Mouse (Mus musculus): ENCODE results near the gene Stxbp4.

DNA sequence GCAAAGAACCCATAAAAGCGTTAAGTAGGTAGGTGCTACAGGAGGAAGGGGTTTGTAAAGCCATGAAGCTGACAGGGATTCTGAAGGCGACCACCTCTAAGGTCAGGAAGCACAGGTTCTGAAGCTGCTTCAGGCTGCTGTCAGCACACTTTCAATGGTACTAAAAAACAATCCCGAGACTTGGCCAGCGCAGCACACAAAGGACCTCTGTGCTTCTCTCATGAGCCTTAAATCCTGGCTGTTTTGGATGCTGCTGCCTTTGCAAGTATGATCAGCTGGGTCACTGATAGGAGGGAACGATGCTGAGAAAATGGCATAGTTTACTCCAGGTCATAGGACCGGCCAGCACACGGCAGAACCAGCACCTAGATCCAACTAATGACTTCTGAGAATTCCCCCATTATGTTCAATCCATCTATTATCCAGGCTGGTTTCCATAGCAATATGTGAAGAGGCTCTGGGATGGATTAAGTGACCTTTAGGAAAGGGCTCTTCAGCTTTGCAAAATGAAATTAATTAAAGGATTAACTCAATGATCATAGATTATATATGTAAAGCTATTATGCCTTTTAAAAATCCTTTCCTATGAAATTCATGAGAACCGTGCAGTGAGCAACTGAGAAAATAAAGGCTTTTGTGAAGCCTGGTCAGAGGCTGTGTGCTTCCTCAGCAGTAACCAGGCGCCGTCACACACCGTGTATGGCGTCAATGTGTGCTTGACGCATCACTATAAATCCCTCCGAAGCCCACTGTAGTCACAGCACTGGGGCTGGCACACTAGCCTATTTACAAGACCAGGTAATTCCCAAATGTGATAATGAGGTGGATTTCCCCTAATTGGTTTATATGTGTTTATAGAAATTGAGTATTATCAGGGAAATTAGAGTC, 152.9 kb downstream of the Stxbp4 start:
- no peak for TF ChIP-seq FLI1 (IDR thresholded peaks at IDR 0.05; ENCODE audit: low read length)
- no peak for TF ChIP-seq GATA1 (IDR thresholded peaks at IDR 0.05; ENCODE audit: borderline replicate concordance, low read length)
